Mouse (Mus musculus) heart, postnatal 25 days (tissue): ENCODE measurements around the gene Wdr66. TPM values are rescaled to one million over a fixed set of nuclear protein-coding genes. Genes with fewer than 3 reads are reported as not detected.
"Not testable (repeated sequence)": the region's sequence is repeated elsewhere in the genome, so short reads cannot be mapped to it uniquely, and the experiment has no call there.

Source experiments
- DNase-seq: peaks from one replicate; pipeline ENCODE4 v3.0.0; 2022; ENCODE audit warnings: low spot score
- intact Hi-C: fragments of 180-260 bp; cut with DNase I; formaldehyde crosslinking; loops from one replicate; pipeline ENCODE4 v1.15.1; 2025
- total RNA-seq, 2 experiments: library from RNA; stranded (reverse); gene quantifications; 2 replicates each; pipeline ENCODE4 v1.2.3; 2021

Gene Wdr66
- under 1 TPM; 0.81 to 0.98 TPM for total RNA-seq

GRCm38 (mm10) chr5:123251834-123252233 lies at the start of gene Wdr66:
Gene Wdr66, plus strand, starts transcription at chr5:123252102.
- peak; percentile 64 for DNase-seq
- intact Hi-C loops, result loop anchor here (5.0 kb wide), 1 partner anchor 185 kb away; no protein-coding TSS in a partner anchor

- DNase-seq, intact Hi-C loops: not testable (repeated sequence)
Measured at GRCm38 (mm10) chr5:123202771-123203170, 49.1 kb upstream of the Wdr66 start.

- intact Hi-C loops, DNase-seq: not testable (repeated sequence)
Measured at GRCm38 (mm10) chr5:123203591-123203990, 48.3 kb upstream of the Wdr66 start.

- DNase-seq, intact Hi-C loops: not testable (repeated sequence)
Measured at GRCm38 (mm10) chr5:123222346-123223050, 29.4 kb upstream of the Wdr66 start.

- no peak for DNase-seq
- intact Hi-C loops, result no loop called here
Measured at GRCm38 (mm10) chr5:123223051-123223410, 28.9 kb upstream of the Wdr66 start.

- intact Hi-C loops, DNase-seq: not testable (repeated sequence)
Measured at GRCm38 (mm10) chr5:123223861-123224260, 28.0 kb upstream of the Wdr66 start.

GRCm38 (mm10) chr5:123226851-123227250 lies 25.1 kb upstream of the Wdr66 start:
- intact Hi-C loops, result no loop called here
- DNase-seq, result no peak

- DNase-seq, result peak; percentile 86
- intact Hi-C loops, result no loop called here
Measured at GRCm38 (mm10) chr5:123227762-123228523, 24.0 kb upstream of the Wdr66 start.

GRCm38 (mm10) chr5:123228524-123228922 lies 23.4 kb upstream of the Wdr66 start:
- DNase-seq, result no peak

GRCm38 (mm10) chr5:123229296-123229695 lies 22.6 kb upstream of the Wdr66 start:
- no peak for DNase-seq
- intact Hi-C loops, result no loop called here

More at GRCm38 (mm10) chr5:123228524-123228922, 23.4 kb upstream of the Wdr66 start:
- intact Hi-C loops, result no loop called here

GRCm38 (mm10) chr5:123232180-123232579 lies 19.7 kb upstream of the Wdr66 start:
- DNase-seq, result no peak
- intact Hi-C loops, result no loop called here

- DNase-seq, result no peak
- intact Hi-C loops, result no loop called here
Measured at GRCm38 (mm10) chr5:123235731-123236130, 16.2 kb upstream of the Wdr66 start.

GRCm38 (mm10) chr5:123236426-123236825 lies 15.5 kb upstream of the Wdr66 start:
- DNase-seq, result no peak
- intact Hi-C loops, result no loop called here

GRCm38 (mm10) chr5:123239501-123239900 lies 12.4 kb upstream of the Wdr66 start:
- intact Hi-C loops, result no loop called here
- DNase-seq, result peak; percentile 35

GRCm38 (mm10) chr5:123245518-123245917 lies 6.4 kb upstream of the Wdr66 start:
- intact Hi-C loops, result no loop called here
- DNase-seq, result no peak

- intact Hi-C loops, result loop anchor here (5.0 kb wide), 1 partner anchor 186 kb away; no protein-coding TSS in a partner anchor
- DNase-seq, result no peak
Measured at GRCm38 (mm10) chr5:123251390-123251789, 512 bp upstream of the Wdr66 start.

- DNase-seq, result no peak
- intact Hi-C loops, result no loop called here
Measured at GRCm38 (mm10) chr5:123256841-123257755, 5.2 kb downstream of the Wdr66 start.

- no peak for DNase-seq
- intact Hi-C loops, result no loop called here
Measured at GRCm38 (mm10) chr5:123258990-123259389, 7.1 kb downstream of the Wdr66 start.

GRCm38 (mm10) chr5:123260698-123261097 lies 8.8 kb downstream of the Wdr66 start:
- intact Hi-C loops, result no loop called here
- no peak for DNase-seq

GRCm38 (mm10) chr5:123266909-123267308 lies 15.0 kb downstream of the Wdr66 start:
- no peak for DNase-seq
- intact Hi-C loops, result no loop called here
